Mouse (Mus musculus): ENCODE data around the gene Dlec1. TPM values are rescaled to one million over a fixed set of nuclear protein-coding genes. Genes with fewer than 3 reads are reported as not detected.

Dlec1 gene
- polyA plus RNA-seq, 1 experiment from 2014 or later: 0.65 TPM

DNA sequence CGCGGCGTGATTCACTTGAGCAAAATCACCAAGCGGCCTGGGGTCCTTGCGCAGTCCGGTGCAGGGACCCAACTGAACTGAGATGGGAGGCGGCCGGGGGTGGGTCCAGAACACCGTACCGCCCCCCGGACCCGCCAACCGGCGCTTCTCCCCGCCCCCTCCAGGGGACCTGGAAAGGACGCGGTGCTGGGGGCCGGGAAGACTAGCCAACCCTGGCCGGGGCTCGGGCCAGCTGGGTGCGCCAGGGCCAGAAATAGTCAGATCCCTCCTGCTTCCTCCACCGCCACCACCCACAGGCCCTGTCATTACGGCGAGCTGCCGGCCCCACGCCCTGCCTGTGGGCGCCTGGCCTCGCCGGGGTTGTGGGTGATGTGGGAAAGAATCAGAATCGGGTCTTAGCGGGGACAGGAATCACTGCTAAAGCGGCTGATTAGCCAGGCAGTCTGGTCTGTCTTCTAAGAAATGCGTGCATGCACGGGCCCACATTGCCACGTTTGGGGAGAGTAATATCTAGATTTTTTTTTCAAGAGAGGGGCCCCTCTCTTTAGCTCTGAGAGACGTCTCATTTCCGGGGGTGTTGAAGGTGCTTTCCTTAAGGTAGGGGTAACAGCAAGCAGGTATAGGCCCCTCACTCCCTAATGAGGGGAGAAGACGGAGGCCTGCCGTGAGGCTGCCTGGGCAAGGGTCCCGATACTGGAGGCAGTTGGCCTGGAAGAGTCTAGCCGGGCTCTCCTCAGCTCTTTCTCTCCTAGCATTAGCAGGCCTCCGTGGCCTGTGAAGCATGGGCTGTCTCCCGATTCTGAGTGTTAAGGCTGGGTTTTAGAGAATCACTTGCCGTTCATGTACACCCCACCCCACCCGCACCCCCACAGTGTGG, 8.6 kb upstream of the Dlec1 start, which contains the start of gene Plcd1:
TSS of gene Plcd1 (minus strand) at position 84 of the 877 bp plus-strand sequence.
- Histone ChIP-seq H3K27me3 (ENCODE audit: control insufficient read depth, insufficient read depth, low read length) (no peaks in the 10 kb centered on the region), H3K4me2 (replicated peaks; ENCODE audit: low read depth, low read length) (peak within 1 kb of the TSS; percentile 85), H3K4me3 (ENCODE audit: low read depth, low read length) (peak within 1 kb of the TSS; percentile 60), H3K9me3 (ENCODE audit: control insufficient read depth, low read depth, low read length) (no peaks in the 10 kb centered on the region), H3K27ac (ENCODE audit: low read length) (peak within 1 kb of the TSS; percentile 77), H3K36me3 (ENCODE audit: control insufficient read depth, insufficient read depth, low read length) (no peaks in the 10 kb centered on the region), H3K9ac (replicated peaks; ENCODE audit: low read depth, low read length) (peak within 1 kb of the TSS; percentile 53), H3K4me1 (ENCODE audit: control insufficient read depth, insufficient read depth, low read length) (peaks cover 17% of the 10 kb centered on the region; the same call in 1 of the 2 replicates)
- WGBS: 10% methylated on average over 45 of the region's 45 CpGs
- ATAC-seq (ENCODE audit: insufficient number of reproducible peaks, insufficient read depth, low FRiP score, low read depth): peak; percentile 81

DNA sequence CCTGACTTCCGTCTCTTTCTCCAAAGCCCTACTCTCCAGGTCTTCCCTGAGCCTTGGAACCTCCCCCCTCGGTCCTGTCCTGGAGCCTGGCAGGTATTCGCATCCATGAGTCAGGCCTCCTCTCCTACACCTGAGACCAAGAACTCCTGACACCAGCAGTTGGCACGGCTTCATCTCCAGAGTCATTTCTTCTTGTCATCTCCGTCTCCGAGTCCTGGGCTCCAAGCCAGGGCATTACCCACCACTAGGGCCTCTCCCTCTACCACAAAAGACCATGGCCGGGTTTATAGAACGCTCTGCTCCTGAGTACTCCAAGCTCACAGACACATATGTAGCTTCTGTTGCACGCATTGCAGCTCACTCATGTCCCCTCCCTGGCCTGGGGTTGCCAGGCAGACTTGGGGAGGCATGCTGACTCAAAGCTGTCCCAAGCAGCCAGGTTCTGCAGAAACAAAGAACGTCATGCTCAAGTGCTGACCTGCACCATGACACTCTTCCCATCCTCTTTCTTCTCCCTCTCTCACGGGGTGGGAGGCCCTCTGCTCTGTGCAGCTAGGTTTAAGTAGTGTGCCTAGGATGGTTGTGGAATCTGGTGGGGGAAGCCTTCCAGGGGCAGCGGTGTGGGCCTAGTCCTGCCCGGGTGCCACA, 7.7 kb upstream of the Dlec1 start:
- Histone ChIP-seq H3K9me3 (ENCODE audit: control insufficient read depth, low read depth, low read length) (no peaks in the 10 kb centered on the region), H3K4me2 (replicated peaks; ENCODE audit: low read depth, low read length) (no peak overlapping the region), H3K27ac (ENCODE audit: low read length) (peak overlapping the region; percentile 27; the same call in 1 of the 2 replicates), H3K36me3 (ENCODE audit: control insufficient read depth, insufficient read depth, low read length) (no peaks in the 10 kb centered on the region), H3K27me3 (ENCODE audit: control insufficient read depth, insufficient read depth, low read length) (no peaks in the 10 kb centered on the region), H3K4me1 (ENCODE audit: control insufficient read depth, insufficient read depth, low read length) (peaks cover 17% of the 10 kb centered on the region; the same call in 1 of the 2 replicates), H3K9ac (replicated peaks; ENCODE audit: low read depth, low read length) (no peak overlapping the region), H3K4me3 (ENCODE audit: low read depth, low read length) (no peak overlapping the region)
- ATAC-seq (ENCODE audit: insufficient number of reproducible peaks, insufficient read depth, low FRiP score, low read depth): no peak
- 71% methylated on average over 13 of the region's 13 CpGs for WGBS

DNA sequence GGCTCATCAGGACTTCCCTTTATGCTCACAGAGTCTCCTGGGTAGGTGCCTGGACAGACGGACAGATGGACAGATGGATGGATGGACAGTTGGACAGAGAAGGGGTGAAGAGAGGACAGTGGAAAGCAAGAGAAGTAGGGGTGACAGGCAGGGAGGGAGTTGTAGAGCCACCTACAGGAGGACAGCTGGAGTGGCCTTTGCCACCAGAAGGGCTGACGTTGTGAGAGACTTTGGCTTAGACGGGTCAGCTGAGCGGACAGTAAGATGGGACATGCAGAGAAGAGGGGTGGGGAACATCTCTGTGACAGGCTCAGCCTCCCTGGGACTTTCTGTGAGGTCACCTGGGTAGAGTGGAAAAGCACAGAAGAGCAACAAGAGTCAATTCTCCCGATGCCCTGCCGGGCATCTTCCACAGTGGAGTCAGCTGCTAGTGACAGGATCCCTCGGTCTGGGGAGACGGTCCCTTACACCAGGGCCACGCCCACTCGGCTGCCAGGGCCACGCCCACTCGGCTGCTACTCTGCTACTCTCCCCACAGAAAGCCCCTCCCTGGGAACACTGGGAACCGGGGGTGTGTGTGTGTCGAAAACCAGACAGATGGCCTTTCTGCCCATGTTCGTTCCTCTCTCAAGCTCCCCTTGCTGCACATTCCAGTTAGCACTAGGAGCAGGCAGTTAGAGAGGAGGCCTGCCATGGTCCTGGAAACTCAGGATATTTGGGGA, 1.9 kb upstream of the Dlec1 start:
- no peak overlapping the region for H3K4me3 ChIP-seq (ENCODE audit: low read depth, low read length)
- no peaks in the 10 kb centered on the region for H3K27me3 ChIP-seq (ENCODE audit: control insufficient read depth, insufficient read depth, low read length)
- no peak overlapping the region for H3K27ac ChIP-seq (ENCODE audit: low read length)
- WGBS: 17% methylated on average over 15 of the region's 15 CpGs
- no peaks in the 10 kb centered on the region for H3K9me3 ChIP-seq (ENCODE audit: control insufficient read depth, low read depth, low read length)
- no peaks in the 10 kb centered on the region for H3K36me3 ChIP-seq (ENCODE audit: control insufficient read depth, insufficient read depth, low read length)
- H3K4me2 ChIP-seq (replicated peaks; ENCODE audit: low read depth, low read length): no peak overlapping the region
- no peak overlapping the region for H3K9ac ChIP-seq (replicated peaks; ENCODE audit: low read depth, low read length)
- 0 out of 2 replicates have a peak, but pooled peaks cover 4% of the 10 kb centered on the region for H3K4me1 ChIP-seq (ENCODE audit: control insufficient read depth, insufficient read depth, low read length)
- ATAC-seq (ENCODE audit: insufficient number of reproducible peaks, insufficient read depth, low FRiP score, low read depth): no peak

GRCm38 (mm10) chr9:119102783-119103113, 470 bp downstream of the Dlec1 start:
- Histone ChIP-seq H3K4me2 (replicated peaks; ENCODE audit: low read depth, low read length) (peak overlapping the region; percentile 87), H3K27ac (ENCODE audit: low read length) (no peak overlapping the region), H3K36me3 (ENCODE audit: control insufficient read depth, insufficient read depth, low read length) (no peaks in the 10 kb centered on the region), H3K9ac (replicated peaks; ENCODE audit: low read depth, low read length) (peak overlapping the region; percentile 10; the same call in 1 of the 2 replicates), H3K4me3 (ENCODE audit: low read depth, low read length) (peak overlapping the region; percentile 61), H3K27me3 (ENCODE audit: control insufficient read depth, insufficient read depth, low read length) (no peaks in the 10 kb centered on the region), H3K9me3 (ENCODE audit: control insufficient read depth, low read depth, low read length) (no peaks in the 10 kb centered on the region), H3K4me1 (ENCODE audit: control insufficient read depth, insufficient read depth, low read length) (0 out of 2 replicates have a peak, but pooled peaks cover 4% of the 10 kb centered on the region)
- 2% methylated on average over 19 of the region's 19 CpGs for WGBS
- no peak for ATAC-seq (ENCODE audit: insufficient number of reproducible peaks, insufficient read depth, low FRiP score, low read depth)

DNA sequence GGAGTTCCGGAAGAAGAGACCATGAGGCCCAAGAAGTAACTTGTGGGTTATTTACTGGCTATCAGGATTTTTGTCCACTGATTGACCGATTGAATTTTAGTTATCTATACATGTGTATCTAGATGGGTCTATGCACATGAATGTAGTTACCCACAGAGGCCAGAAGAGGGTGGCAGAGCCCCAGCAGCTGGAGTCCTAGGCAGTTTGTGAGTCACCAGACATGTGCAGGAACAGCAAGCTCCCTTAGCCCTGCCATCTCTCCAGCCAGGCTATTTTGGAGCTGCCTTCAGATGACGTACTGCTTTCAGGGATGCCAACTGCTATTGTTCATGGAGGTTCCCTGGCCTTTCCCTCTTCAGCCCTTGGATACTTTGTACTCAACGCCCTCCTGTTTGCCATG, 5.3 kb downstream of the Dlec1 start:
- H3K36me3 ChIP-seq (ENCODE audit: control insufficient read depth, insufficient read depth, low read length): no peaks in the 10 kb centered on the region
- no peak overlapping the region for H3K9ac ChIP-seq (replicated peaks; ENCODE audit: low read depth, low read length)
- no peak overlapping the region for H3K4me2 ChIP-seq (replicated peaks; ENCODE audit: low read depth, low read length)
- no peaks in the 10 kb centered on the region for H3K9me3 ChIP-seq (ENCODE audit: control insufficient read depth, low read depth, low read length)
- ATAC-seq (ENCODE audit: insufficient number of reproducible peaks, insufficient read depth, low FRiP score, low read depth): no peak
- no peaks in the 10 kb centered on the region for H3K27me3 ChIP-seq (ENCODE audit: control insufficient read depth, insufficient read depth, low read length)
- no peak overlapping the region for H3K27ac ChIP-seq (ENCODE audit: low read length)
- H3K4me1 ChIP-seq (ENCODE audit: control insufficient read depth, insufficient read depth, low read length): peaks cover 13% of the 10 kb centered on the region; the same call in 1 of the 2 replicates
- no peak overlapping the region for H3K4me3 ChIP-seq (ENCODE audit: low read depth, low read length)
- 86% methylated on average over 4 of the region's 4 CpGs for WGBS

- WGBS: 55% methylated on average over 12 of the region's 12 CpGs
- no peaks in the 10 kb centered on the region for H3K36me3 ChIP-seq (ENCODE audit: control insufficient read depth, insufficient read depth, low read length)
- peaks cover 13% of the 10 kb centered on the region; the same call in 1 of the 2 replicates for H3K4me1 ChIP-seq (ENCODE audit: control insufficient read depth, insufficient read depth, low read length)
- no peak for ATAC-seq (ENCODE audit: insufficient number of reproducible peaks, insufficient read depth, low FRiP score, low read depth)
- H3K4me2 ChIP-seq (replicated peaks; ENCODE audit: low read depth, low read length): no peak overlapping the region
- H3K27ac ChIP-seq (ENCODE audit: low read length): no peak overlapping the region
- no peaks in the 10 kb centered on the region for H3K9me3 ChIP-seq (ENCODE audit: control insufficient read depth, low read depth, low read length)
- H3K27me3 ChIP-seq (ENCODE audit: control insufficient read depth, insufficient read depth, low read length): no peaks in the 10 kb centered on the region
- H3K9ac ChIP-seq (replicated peaks; ENCODE audit: low read depth, low read length): no peak overlapping the region
- H3K4me3 ChIP-seq (ENCODE audit: low read depth, low read length): no peak overlapping the region
Measured at GRCm38 (mm10) chr9:119109685-119110353, 7.5 kb downstream of the Dlec1 start.

DNA sequence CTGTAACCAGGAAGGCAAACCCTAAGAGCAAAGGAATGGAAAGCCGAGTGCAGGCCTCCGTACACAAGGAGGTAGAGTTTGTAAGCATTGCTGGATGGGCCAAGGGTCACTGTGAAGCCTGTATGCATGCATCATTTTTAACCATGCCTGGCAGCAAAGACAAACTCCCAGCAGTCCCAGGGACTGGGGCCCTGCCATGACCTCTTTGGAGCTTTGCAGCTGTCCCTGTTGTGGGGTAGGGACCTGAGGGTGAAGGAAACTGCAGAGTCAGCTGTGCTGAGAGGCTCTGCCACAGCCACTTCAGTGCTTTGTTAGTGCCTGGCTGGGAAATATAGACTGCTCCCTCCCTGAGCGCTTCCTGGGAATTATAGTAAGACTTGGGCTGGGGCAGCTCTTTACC, 8.4 kb downstream of the Dlec1 start:
- Histone ChIP-seq H3K27ac (ENCODE audit: low read length) (no peak overlapping the region; the same call in 1 of the 2 replicates), H3K4me1 (ENCODE audit: control insufficient read depth, insufficient read depth, low read length) (peaks cover 13% of the 10 kb centered on the region; the same call in 1 of the 2 replicates), H3K4me2 (replicated peaks; ENCODE audit: low read depth, low read length) (no peak overlapping the region), H3K9me3 (ENCODE audit: control insufficient read depth, low read depth, low read length) (no peaks in the 10 kb centered on the region), H3K4me3 (ENCODE audit: low read depth, low read length) (no peak overlapping the region), H3K9ac (replicated peaks; ENCODE audit: low read depth, low read length) (no peak overlapping the region), H3K36me3 (ENCODE audit: control insufficient read depth, insufficient read depth, low read length) (no peaks in the 10 kb centered on the region), H3K27me3 (ENCODE audit: control insufficient read depth, insufficient read depth, low read length) (no peaks in the 10 kb centered on the region)
- 0 out of 2 replicates have a peak, but pooled peaks have one; percentile 14 for ATAC-seq (ENCODE audit: insufficient number of reproducible peaks, insufficient read depth, low FRiP score, low read depth)
- WGBS: 35% methylated on average over 3 of the region's 3 CpGs

GRCm38 (mm10) chr9:119114911-119115310, 12.6 kb downstream of the Dlec1 start:
- no peak for ATAC-seq (ENCODE audit: insufficient number of reproducible peaks, insufficient read depth, low FRiP score, low read depth)
- Histone ChIP-seq H3K9ac (replicated peaks; ENCODE audit: low read depth, low read length) (no peak overlapping the region), H3K36me3 (ENCODE audit: control insufficient read depth, insufficient read depth, low read length) (no peaks in the 10 kb centered on the region), H3K27me3 (ENCODE audit: control insufficient read depth, insufficient read depth, low read length) (no peaks in the 10 kb centered on the region), H3K4me2 (replicated peaks; ENCODE audit: low read depth, low read length) (no peak overlapping the region), H3K4me3 (ENCODE audit: low read depth, low read length) (no peak overlapping the region), H3K4me1 (ENCODE audit: control insufficient read depth, insufficient read depth, low read length) (peaks cover 8% of the 10 kb centered on the region; the same call in 1 of the 2 replicates), H3K9me3 (ENCODE audit: control insufficient read depth, low read depth, low read length) (no peaks in the 10 kb centered on the region), H3K27ac (ENCODE audit: low read length) (no peak overlapping the region)
- 85% methylated on average over 17 of the region's 17 CpGs for WGBS
